Mouse (Mus musculus): ENCODE results near the gene Stk24. TPM values are rescaled to one million over a fixed set of nuclear protein-coding genes. Genes with fewer than 3 reads are reported as not detected.
A peak's percentile ranks its signal among the peaks of the same experiment; 100 is the strongest.

Gene Stk24
- total RNA-seq, 2 experiments from 2014 or later: 104 to 108 TPM

GRCm38 (mm10) chr14:121311083-121311482 lies 68.7 kb downstream of the Stk24 start:
- no peak for DNase-seq

- DNase-seq: peak in 1 of 2 experiments; percentile 56
Measured at GRCm38 (mm10) chr14:121310325-121311080, 69.3 kb downstream of the Stk24 start.

- DNase-seq: no peak
Measured at GRCm38 (mm10) chr14:121309909-121310308, 69.9 kb downstream of the Stk24 start.

GRCm38 (mm10) chr14:121305316-121306064 lies 74.3 kb downstream of the Stk24 start:
- no peak for DNase-seq

- no peak for DNase-seq
Measured at GRCm38 (mm10) chr14:121304523-121304922, 75.3 kb downstream of the Stk24 start.

GRCm38 (mm10) chr14:121299093-121299492 lies 80.7 kb downstream of the Stk24 start:
- DNase-seq: no peak

GRCm38 (mm10) chr14:121298537-121298936 lies 81.3 kb downstream of the Stk24 start:
- DNase-seq: no peak

GRCm38 (mm10) chr14:121297103-121297502 lies 82.7 kb downstream of the Stk24 start:
- no peak for DNase-seq

- no peak for DNase-seq
Measured at GRCm38 (mm10) chr14:121294484-121294883, 85.3 kb downstream of the Stk24 start.

GRCm38 (mm10) chr14:121292391-121292790 lies 87.4 kb downstream of the Stk24 start:
- no peak for DNase-seq

- DNase-seq: no peak
Measured at GRCm38 (mm10) chr14:121291881-121292280, 87.9 kb downstream of the Stk24 start.

- peak; percentile 50 to 63 for DNase-seq
Measured at GRCm38 (mm10) chr14:121285379-121286120, 94.3 kb downstream of the Stk24 start.

GRCm38 (mm10) chr14:121281336-121281710 lies 98.5 kb downstream of the Stk24 start:
- DNase-seq: peak; percentile 29 to 60

- peak; percentile 54 to 58 for DNase-seq
Measured at GRCm38 (mm10) chr14:121280601-121281335, 99.0 kb downstream of the Stk24 start.

- DNase-seq: peak; percentile 89 to 91
Measured at GRCm38 (mm10) chr14:121279106-121279505, 100.7 kb downstream of the Stk24 start.

GRCm38 (mm10) chr14:121276016-121276415 lies 103.8 kb downstream of the Stk24 start:
- no peak for DNase-seq

GRCm38 (mm10) chr14:121274985-121275384 lies 104.8 kb downstream of the Stk24 start:
- no peak for DNase-seq

GRCm38 (mm10) chr14:121270490-121270889 lies 109.3 kb downstream of the Stk24 start:
- DNase-seq: no peak

GRCm38 (mm10) chr14:121267801-121268200 lies 112.0 kb downstream of the Stk24 start:
- DNase-seq: no peak

- DNase-seq: no peak
Measured at GRCm38 (mm10) chr14:121264453-121264852, 115.4 kb downstream of the Stk24 start.

GRCm38 (mm10) chr14:121263912-121264311 lies 115.9 kb downstream of the Stk24 start:
- no peak for DNase-seq

- no peak for DNase-seq
Measured at GRCm38 (mm10) chr14:121262606-121263005, 117.2 kb downstream of the Stk24 start.

Measured in adrenal gland, postnatal 36 days (tissue).